Mouse (Mus musculus) embryonic stem cell, embryonic (primary cell): ENCODE data around the gene Scamp1.

Experiments
- CTCF ChIA-PET, 4 experiments: fragments of 300-600 bp in 2 of 4; fragments of 350-600 bp in 2 of 4; sonication (Branson Sonifier 250); formaldehyde crosslinking; loops; one replicate each; lab custom pipeline; 2022; ENCODE audit warnings: inconsistent platforms in 2 of 4; lab: Charles Lee
- POLR2A ChIA-PET, 4 experiments: fragments of 300-600 bp in 2 of 4; fragments of 350-600 bp in 2 of 4; sonication (Branson Sonifier 250); formaldehyde crosslinking; loops; one replicate each; lab custom pipeline; 2022; ENCODE audit warnings: antibody characterized with exemption in 4 of 4, inconsistent platforms in 1 of 4; lab: Charles Lee

Gene Scamp1

GRCm38 (mm10) chr13:94253052-94253451 is 32.6 kb downstream of the Scamp1 start:
- ChIA-PET CTCF (no interaction called here), POLR2A (no interaction called here)

- CTCF ChIA-PET = interaction anchor here in 3 of 4 experiments (0.6 to 1.4 kb wide), 4 partner anchors 8 to 414 kb away, joined by 3 to 10 read pairs (median 4); no protein-coding TSS in a partner anchor
- POLR2A ChIA-PET = interaction anchor here in 1 of 4 experiments (0.7 to 1.3 kb wide), 2 partner anchors 12 to 15 kb away, joined by 4 read pairs; no protein-coding TSS in a partner anchor
Observed at GRCm38 (mm10) chr13:94250761-94251160, 34.9 kb downstream of the Scamp1 start.

- POLR2A ChIA-PET = interaction anchor here in 1 of 4 experiments (0.6 kb wide), 1 partner anchor 8 kb away, joined by 3 read pairs; no protein-coding TSS in a partner anchor
- CTCF ChIA-PET = interaction anchor here in 2 of 4 experiments (0.6 to 0.7 kb wide), 2 partner anchors 11 to 478 kb away, joined by 3 to 4 read pairs; no protein-coding TSS in a partner anchor
Observed at GRCm38 (mm10) chr13:94250188-94250587, 35.5 kb downstream of the Scamp1 start.

- ChIA-PET CTCF (interaction anchor here in 2 of 4 experiments (0.6 to 1.9 kb wide), 4 partner anchors 8 to 276 kb away, joined by 3 to 5 read pairs (median 3); no protein-coding TSS in a partner anchor), POLR2A (interaction anchor here in 2 of 4 experiments (0.7 to 2.1 kb wide), 6 partner anchors 7 to 618 kb away, joined by 3 to 7 read pairs (median 4); partner anchors contain the start of gene Ap3b1 (in 1 of the 2))
Observed at GRCm38 (mm10) chr13:94242897-94243296, 42.8 kb downstream of the Scamp1 start.

- ChIA-PET CTCF (interaction anchor here in 1 of 4 experiments (0.7 to 1.9 kb wide), 2 partner anchors 9 to 37 kb away, joined by 3 to 5 read pairs; no protein-coding TSS in a partner anchor), POLR2A (interaction anchor here in 2 of 4 experiments (0.7 to 2.1 kb wide), 8 partner anchors 8 to 618 kb away, joined by 3 to 7 read pairs (median 3); partner anchors contain the start of gene Ap3b1 (in 1 of the 2))
Observed at GRCm38 (mm10) chr13:94241892-94242524, 43.6 kb downstream of the Scamp1 start.

- CTCF ChIA-PET = interaction anchor here in 1 of 4 experiments (0.5 kb wide), 1 partner anchor 120 kb away, joined by 4 read pairs; no protein-coding TSS in a partner anchor
- POLR2A ChIA-PET = interaction anchor here in 2 of 4 experiments (0.5 to 1.8 kb wide), 2 partner anchors 51 to 761 kb away, joined by 3 read pairs; no protein-coding TSS in a partner anchor
Observed at GRCm38 (mm10) chr13:94240873-94241272, 44.8 kb downstream of the Scamp1 start.

GRCm38 (mm10) chr13:94240111-94240510 is 45.5 kb downstream of the Scamp1 start:
- POLR2A ChIA-PET = interaction anchor here in 1 of 4 experiments (2.0 kb wide), 1 partner anchor 11 kb away, joined by 4 read pairs; no protein-coding TSS in a partner anchor
- CTCF ChIA-PET = no interaction called here

- POLR2A ChIA-PET = interaction anchor here in 1 of 4 experiments (2.0 kb wide), 1 partner anchor 12 kb away, joined by 4 read pairs; no protein-coding TSS in a partner anchor
- CTCF ChIA-PET = no interaction called here
Observed at GRCm38 (mm10) chr13:94239488-94239887, 46.2 kb downstream of the Scamp1 start.

GRCm38 (mm10) chr13:94231871-94232270 is 53.8 kb downstream of the Scamp1 start:
- CTCF ChIA-PET = interaction anchor here in 2 of 4 experiments (0.6 to 1.1 kb wide), 3 partner anchors 28 to 630 kb away, joined by 3 to 5 read pairs (median 3); no protein-coding TSS in a partner anchor
- POLR2A ChIA-PET = interaction anchor here in 1 of 4 experiments (0.8 kb wide), 1 partner anchor 23 kb away, joined by 3 read pairs; no protein-coding TSS in a partner anchor

GRCm38 (mm10) chr13:94224717-94225705 is 60.6 kb downstream of the Scamp1 start:
- CTCF ChIA-PET = interaction anchor here in 3 of 4 experiments (0.5 to 1.4 kb wide), 3 partner anchors 20 to 485 kb away, joined by 4 to 5 read pairs (median 4); no protein-coding TSS in a partner anchor
- POLR2A ChIA-PET = interaction anchor here in 1 of 4 experiments (1.1 kb wide), 1 partner anchor 12 kb away, joined by 3 read pairs; no protein-coding TSS in a partner anchor

- POLR2A ChIA-PET = interaction anchor here in 1 of 4 experiments (0.7 to 1.1 kb wide), 2 partner anchors 11 to 155 kb away, joined by 3 read pairs; no protein-coding TSS in a partner anchor
- CTCF ChIA-PET = interaction anchor here in 1 of 4 experiments (0.6 kb wide), 1 partner anchor 77 kb away, joined by 3 read pairs; no protein-coding TSS in a partner anchor
Observed at GRCm38 (mm10) chr13:94223609-94224008, 62.0 kb downstream of the Scamp1 start.

- POLR2A ChIA-PET = interaction anchor here in 1 of 4 experiments (0.6 to 1.1 kb wide), 4 partner anchors 9 to 75 kb away, joined by 3 to 5 read pairs (median 3); no protein-coding TSS in a partner anchor
- CTCF ChIA-PET = interaction anchor here in 3 of 4 experiments (0.5 to 1.3 kb wide), 4 partner anchors 181 to 419 kb away, joined by 3 to 7 read pairs (median 5); no protein-coding TSS in a partner anchor
Observed at GRCm38 (mm10) chr13:94212716-94213115, 72.9 kb downstream of the Scamp1 start.

- ChIA-PET POLR2A (interaction anchor here in 1 of 4 experiments (1.0 to 1.1 kb wide), 2 partner anchors 10 to 12 kb away, joined by 3 read pairs; no protein-coding TSS in a partner anchor), CTCF (interaction anchor here in 2 of 4 experiments (0.7 to 1.3 kb wide), 2 partner anchors 182 to 419 kb away, joined by 3 to 7 read pairs; no protein-coding TSS in a partner anchor)
Observed at GRCm38 (mm10) chr13:94212179-94212578, 73.5 kb downstream of the Scamp1 start.

GRCm38 (mm10) chr13:94211236-94212119 is 74.2 kb downstream of the Scamp1 start:
- POLR2A ChIA-PET = interaction anchor here in 2 of 4 experiments (0.6 to 1.0 kb wide), 2 partner anchors 10 to 1813 kb away, joined by 3 to 5 read pairs; no protein-coding TSS in a partner anchor
- CTCF ChIA-PET = no interaction called here

- CTCF ChIA-PET = interaction anchor here in 2 of 4 experiments (0.6 to 1.4 kb wide), 8 partner anchors 9 to 754 kb away, joined by 3 to 5 read pairs (median 3); no protein-coding TSS in a partner anchor
- POLR2A ChIA-PET = interaction anchor here in 2 of 4 experiments (0.7 to 0.9 kb wide), 2 partner anchors 23 to 33 kb away, joined by 3 to 5 read pairs; no protein-coding TSS in a partner anchor
Observed at GRCm38 (mm10) chr13:94208892-94209291, 76.8 kb downstream of the Scamp1 start.

- ChIA-PET CTCF (interaction anchor here in 2 of 4 experiments (0.7 to 1.4 kb wide), 2 partner anchors 8 to 17 kb away, joined by 3 read pairs; no protein-coding TSS in a partner anchor), POLR2A (no interaction called here)
Observed at GRCm38 (mm10) chr13:94207973-94208372, 77.7 kb downstream of the Scamp1 start.
